Mouse (Mus musculus): ENCODE measurements at regions not wholly inside any gene's neighbourhood (a gene's known extent, or its start where the extent isn't known, plus 50 kb on each side); places are given as distances from the start of the nearest gene placed in this dataset.
A peak's percentile ranks its signal among the peaks of the same experiment; 100 is the strongest.

GRCm38 (mm10) chr14:55301996-55302395 lies 80.2 kb downstream of the Dhrs2 start:
- H3K36me3 ChIP-seq (replicated peaks; ENCODE audit: low read length), result no peaks in the 10 kb centered on the region
- H3K4me3 ChIP-seq (replicated peaks), result no peak overlapping the region
- H3K27me3 ChIP-seq (replicated peaks), result peaks cover 15% of the 10 kb centered on the region
- H3K4me1 ChIP-seq, result peaks cover 12% of the 10 kb centered on the region
- H3K9me3 ChIP-seq, result no peaks in the 10 kb centered on the region
- TF ChIP-seq GATA1 (IDR thresholded peaks at IDR 0.05; ENCODE audit: borderline replicate concordance, low read length) (no peak), FLI1 (IDR thresholded peaks at IDR 0.05; ENCODE audit: low read length) (no peak)

DNA sequence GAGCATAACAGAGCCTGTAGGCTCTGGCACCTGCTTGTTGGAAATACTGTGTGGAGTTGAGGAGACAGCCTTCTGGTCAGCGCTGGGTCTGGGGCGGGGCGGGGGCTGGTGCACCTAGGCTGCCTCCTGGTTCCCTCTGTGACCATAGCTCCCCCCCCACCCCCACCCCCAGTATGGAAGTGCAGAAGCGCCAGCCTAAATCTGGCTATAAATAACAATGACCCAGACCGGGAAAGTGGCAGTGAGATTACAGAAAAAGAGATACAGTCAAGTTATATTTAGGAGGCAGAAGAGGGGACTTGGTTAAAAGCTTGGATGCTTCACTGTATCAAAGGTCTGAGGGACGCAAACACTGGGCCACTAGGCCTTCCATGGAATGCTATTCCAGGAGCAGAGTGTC lies 91.8 kb downstream of the Dhrs2 start:
- H3K9me3 ChIP-seq, result no peaks in the 10 kb centered on the region
- no peaks in the 10 kb centered on the region for H3K36me3 ChIP-seq (replicated peaks; ENCODE audit: low read length)
- H3K4me3 ChIP-seq (replicated peaks), result no peak overlapping the region
- peaks cover 23% of the 10 kb centered on the region for H3K4me1 ChIP-seq
- no peak for TF ChIP-seq GATA1 (IDR thresholded peaks at IDR 0.05; ENCODE audit: borderline replicate concordance, low read length)
- TF ChIP-seq FLI1 (IDR thresholded peaks at IDR 0.05; ENCODE audit: low read length), result no peak
- H3K27me3 ChIP-seq (replicated peaks), result no peaks in the 10 kb centered on the region

- Histone ChIP-seq H3K4me3 (replicated peaks) (peak overlapping the region; percentile 7), H3K27me3 (replicated peaks) (no peaks in the 10 kb centered on the region), H3K36me3 (replicated peaks; ENCODE audit: low read length) (no peaks in the 10 kb centered on the region), H3K9me3 (no peaks in the 10 kb centered on the region), H3K4me1 (peaks cover 41% of the 10 kb centered on the region)
- TF ChIP-seq FLI1 (IDR thresholded peaks at IDR 0.05; ENCODE audit: low read length), result no peak
- TF ChIP-seq GATA1 (IDR thresholded peaks at IDR 0.05; ENCODE audit: borderline replicate concordance, low read length), result no peak
Measured at GRCm38 (mm10) chr14:55323897-55324296, 102.1 kb downstream of the Dhrs2 start.

GRCm38 (mm10) chr14:55324335-55324734 lies 102.5 kb downstream of the Dhrs2 start:
- no peaks in the 10 kb centered on the region for H3K27me3 ChIP-seq (replicated peaks)
- H3K4me1 ChIP-seq, result peaks cover 41% of the 10 kb centered on the region
- H3K9me3 ChIP-seq, result no peaks in the 10 kb centered on the region
- peak overlapping the region; percentile 33 for H3K4me3 ChIP-seq (replicated peaks)
- TF ChIP-seq FLI1 (IDR thresholded peaks at IDR 0.05; ENCODE audit: low read length), result no peak
- TF ChIP-seq GATA1 (IDR thresholded peaks at IDR 0.05; ENCODE audit: borderline replicate concordance, low read length), result no peak
- H3K36me3 ChIP-seq (replicated peaks; ENCODE audit: low read length), result no peaks in the 10 kb centered on the region

GRCm38 (mm10) chr14:55333812-55334211 lies 112.0 kb downstream of the Dhrs2 start:
- Histone ChIP-seq H3K9me3 (no peaks in the 10 kb centered on the region), H3K4me3 (replicated peaks) (no peak overlapping the region), H3K4me1 (peaks cover 33% of the 10 kb centered on the region), H3K27me3 (replicated peaks) (no peaks in the 10 kb centered on the region), H3K36me3 (replicated peaks; ENCODE audit: low read length) (no peaks in the 10 kb centered on the region)
- no peak for TF ChIP-seq FLI1 (IDR thresholded peaks at IDR 0.05; ENCODE audit: low read length)
- TF ChIP-seq GATA1 (IDR thresholded peaks at IDR 0.05; ENCODE audit: borderline replicate concordance, low read length), result no peak

- H3K4me3 ChIP-seq (replicated peaks), result peak overlapping the region; percentile 11
- no peaks in the 10 kb centered on the region for H3K9me3 ChIP-seq
- H3K4me1 ChIP-seq, result peaks cover 38% of the 10 kb centered on the region
- H3K36me3 ChIP-seq (replicated peaks; ENCODE audit: low read length), result no peaks in the 10 kb centered on the region
- TF ChIP-seq FLI1 (IDR thresholded peaks at IDR 0.05; ENCODE audit: low read length) (no peak), GATA1 (IDR thresholded peaks at IDR 0.05; ENCODE audit: borderline replicate concordance, low read length) (no peak)
- H3K27me3 ChIP-seq (replicated peaks), result no peaks in the 10 kb centered on the region
Measured at GRCm38 (mm10) chr14:55334305-55334704, 112.5 kb downstream of the Dhrs2 start.

DNA sequence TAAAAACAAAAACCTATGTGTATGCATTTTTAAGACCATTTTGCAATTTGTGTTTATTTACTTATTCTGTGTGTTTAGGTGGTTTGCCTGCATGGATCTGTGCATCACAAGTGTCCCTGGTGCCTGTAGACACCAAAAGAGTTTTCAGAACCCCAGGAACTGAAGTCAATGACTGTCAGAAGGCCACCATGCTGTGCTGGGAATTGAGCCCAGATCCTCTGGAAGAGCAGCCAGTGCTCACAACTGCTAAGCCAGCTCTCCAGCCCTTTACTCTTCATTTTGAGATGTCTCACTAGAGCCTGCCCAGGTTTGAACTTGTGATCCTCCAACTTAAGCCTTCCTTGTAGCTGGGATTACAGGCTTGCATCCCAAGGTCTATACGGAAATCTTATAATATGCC lies 113.8 kb downstream of the Dhrs2 start:
- Histone ChIP-seq H3K4me3 (replicated peaks) (no peak overlapping the region), H3K9me3 (no peaks in the 10 kb centered on the region), H3K27me3 (replicated peaks) (no peaks in the 10 kb centered on the region), H3K36me3 (replicated peaks; ENCODE audit: low read length) (no peaks in the 10 kb centered on the region), H3K4me1 (peaks cover 50% of the 10 kb centered on the region)
- TF ChIP-seq GATA1 (IDR thresholded peaks at IDR 0.05; ENCODE audit: borderline replicate concordance, low read length), result no peak
- no peak for TF ChIP-seq FLI1 (IDR thresholded peaks at IDR 0.05; ENCODE audit: low read length)

GRCm38 (mm10) chr14:55336451-55337195 lies 114.8 kb downstream of the Dhrs2 start:
- no peak overlapping the region for H3K4me3 ChIP-seq (replicated peaks)
- no peaks in the 10 kb centered on the region for H3K9me3 ChIP-seq
- peaks cover 55% of the 10 kb centered on the region for H3K4me1 ChIP-seq
- TF ChIP-seq GATA1 (IDR thresholded peaks at IDR 0.05; ENCODE audit: borderline replicate concordance, low read length), result no peak
- no peak for TF ChIP-seq FLI1 (IDR thresholded peaks at IDR 0.05; ENCODE audit: low read length)
- H3K36me3 ChIP-seq (replicated peaks; ENCODE audit: low read length), result no peaks in the 10 kb centered on the region
- no peaks in the 10 kb centered on the region for H3K27me3 ChIP-seq (replicated peaks)

- TF ChIP-seq FLI1 (IDR thresholded peaks at IDR 0.05; ENCODE audit: low read length) (no peak), GATA1 (IDR thresholded peaks at IDR 0.05; ENCODE audit: borderline replicate concordance, low read length) (no peak)
- Histone ChIP-seq H3K27me3 (replicated peaks) (no peaks in the 10 kb centered on the region), H3K4me3 (replicated peaks) (peak overlapping the region; percentile 80)
Measured at GRCm38 (mm10) chr14:55338010-55338409, 116.2 kb downstream of the Dhrs2 start.

DNA sequence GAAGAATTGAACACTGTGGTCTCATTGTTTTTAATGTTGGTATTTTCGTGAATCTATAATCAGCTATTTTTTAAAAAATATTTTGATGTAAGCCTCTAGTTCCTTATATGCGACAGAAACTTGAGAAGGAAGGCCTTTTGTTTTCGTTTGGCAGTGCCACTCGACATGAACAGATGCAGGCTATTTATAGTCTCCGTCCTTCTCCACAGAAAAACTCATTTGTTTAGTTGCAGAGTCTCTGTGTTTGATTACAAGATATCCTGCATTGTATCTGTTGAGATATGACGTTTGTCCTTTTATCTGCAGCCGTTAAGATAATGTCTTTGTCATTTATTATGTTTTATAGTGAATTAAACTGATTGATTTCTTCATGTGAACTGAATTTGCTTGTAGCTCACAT lies 116.7 kb downstream of the Dhrs2 start:
- Histone ChIP-seq H3K4me1 (peaks cover 67% of the 10 kb centered on the region), H3K4me3 (replicated peaks) (no peak overlapping the region), H3K9me3 (no peaks in the 10 kb centered on the region), H3K36me3 (replicated peaks; ENCODE audit: low read length) (no peaks in the 10 kb centered on the region), H3K27me3 (replicated peaks) (no peaks in the 10 kb centered on the region)
- TF ChIP-seq GATA1 (IDR thresholded peaks at IDR 0.05; ENCODE audit: borderline replicate concordance, low read length), result no peak
- no peak for TF ChIP-seq FLI1 (IDR thresholded peaks at IDR 0.05; ENCODE audit: low read length)

More at GRCm38 (mm10) chr14:55338010-55338409, 116.2 kb downstream of the Dhrs2 start:
- Histone ChIP-seq H3K36me3 (replicated peaks; ENCODE audit: low read length) (no peaks in the 10 kb centered on the region), H3K9me3 (no peaks in the 10 kb centered on the region), H3K4me1 (peaks cover 63% of the 10 kb centered on the region)

Data from megakaryocyte, embryonic 14.5 days (primary cell).